In the genomic region with DNA sequence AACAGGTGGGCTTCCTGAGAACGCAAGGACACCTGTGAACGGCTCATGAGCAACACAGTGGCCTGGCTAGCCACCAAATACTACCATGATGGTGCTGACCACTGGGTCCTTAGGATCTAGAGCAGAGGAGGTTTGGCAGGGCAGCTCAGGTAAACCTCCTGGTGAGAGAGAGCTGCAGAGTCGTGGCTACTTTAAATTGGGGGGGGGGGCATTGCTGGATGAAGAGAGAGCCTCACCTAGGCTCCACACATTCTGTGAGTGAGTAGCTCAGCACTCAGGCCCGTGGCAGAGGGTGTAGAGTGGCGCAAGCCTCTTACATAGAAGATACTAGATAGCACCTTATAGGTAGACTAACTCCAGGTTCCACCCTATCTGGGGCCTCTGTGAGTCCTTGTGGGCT, we compare ENCODE assay signal across 15 mouse cellular contexts. TPM values are rescaled to one million over a fixed set of nuclear protein-coding genes. Genes with fewer than 3 reads are reported as not detected.
DNase-seq lines count a peak whose midpoint lies in the region; ATAC-seq and TF ChIP-seq lines count a peak whose summit lies in the region.
"Had no signal": no experiment of that assay in that cellular context is flagged by ENCODE, and none has a peak within 500 bp of the region (broad histone marks: within the 10 kb centered on the region; RNA-seq: fewer than 3 reads in every experiment).

No protein-coding gene starts in this region.

- no peak overlapping the region for H3K4me3 ChIP-seq in heart, embryonic 13.5 days
- H3K4me3 ChIP-seq in lung, postnatal 0 days (ENCODE audit: low read depth, low read length): no peak overlapping the region
- no peak overlapping the region for H3K4me3 ChIP-seq in limb, embryonic 13.5 days
- H3K4me3 ChIP-seq in stomach, embryonic 15.5 days (replicated peaks): no peak overlapping the region
- H3K4me3 ChIP-seq in forebrain, embryonic 16.5 days (replicated peaks; ENCODE audit: low read length): no peak overlapping the region
- H3K4me3 ChIP-seq: forebrain, embryonic 12.5 days had no signal

- no peak for ATAC-seq in heart, embryonic 13.5 days (ENCODE audit: extremely low read depth, insufficient number of reproducible peaks, low FRiP score, low TSS enrichment)
- ATAC-seq in lung, postnatal 0 days: no peak
- ATAC-seq in limb, embryonic 13.5 days (ENCODE audit: low FRiP score, low read depth): no peak
- ATAC-seq in stomach, embryonic 15.5 days (ENCODE audit: insufficient read depth, low FRiP score, low read depth): no peak
- ATAC-seq in forebrain, embryonic 16.5 days: no peak
- ATAC-seq: hindbrain, embryonic 16.5 days had no signal

- H3K4me2 ChIP-seq in heart, embryonic 13.5 days: peak overlapping the region; percentile 78
- no peak overlapping the region for H3K4me2 ChIP-seq in lung, postnatal 0 days (replicated peaks; ENCODE audit: low read depth, low read length)
- H3K4me2 ChIP-seq in limb, embryonic 13.5 days (replicated peaks): no peak overlapping the region
- no peak overlapping the region for H3K4me2 ChIP-seq in stomach, embryonic 15.5 days
- H3K4me2 ChIP-seq in forebrain, embryonic 16.5 days (ENCODE audit: low read length): no peak overlapping the region

- no peaks in the 10 kb centered on the region for H3K36me3 ChIP-seq in heart, embryonic 13.5 days
- H3K36me3 ChIP-seq in lung, postnatal 0 days (ENCODE audit: insufficient read depth, low read length): no peaks in the 10 kb centered on the region
- no peaks in the 10 kb centered on the region for H3K36me3 ChIP-seq in limb, embryonic 13.5 days
- H3K36me3 ChIP-seq in stomach, embryonic 15.5 days: no peaks in the 10 kb centered on the region
- no peaks in the 10 kb centered on the region for H3K36me3 ChIP-seq in forebrain, embryonic 16.5 days (ENCODE audit: control insufficient read depth, insufficient read depth)
- H3K36me3 ChIP-seq: forebrain, embryonic 12.5 days had no signal

- H3K27ac ChIP-seq in heart, embryonic 13.5 days (replicated peaks): peak overlapping the region; percentile 99
- peak overlapping the region; percentile 97 for H3K27ac ChIP-seq in lung, postnatal 0 days (ENCODE audit: low read length)
- peak overlapping the region; percentile 39; the same call in 1 of the 2 replicates for H3K27ac ChIP-seq in limb, embryonic 13.5 days
- peak overlapping the region; percentile 93; the same call in 1 of the 2 replicates for H3K27ac ChIP-seq in stomach, embryonic 15.5 days
- H3K27ac ChIP-seq in forebrain, embryonic 16.5 days (ENCODE audit: low read length): no peak overlapping the region

- TF ChIP-seq CTCF in lung, postnatal 0 days (IDR thresholded peaks at IDR 0.05): no peak

- TF ChIP-seq EP300 in lung, postnatal 0 days (IDR thresholded peaks at IDR 0.05): no peak

- H3K4me1 ChIP-seq in heart, embryonic 13.5 days: peaks cover 72% of the 10 kb centered on the region
- peaks cover 60% of the 10 kb centered on the region for H3K4me1 ChIP-seq in lung, postnatal 0 days (ENCODE audit: insufficient read depth, low read depth, low read length)
- H3K4me1 ChIP-seq in limb, embryonic 13.5 days: peaks cover 44% of the 10 kb centered on the region
- peaks cover 43% of the 10 kb centered on the region for H3K4me1 ChIP-seq in stomach, embryonic 15.5 days
- peaks cover 39% of the 10 kb centered on the region for H3K4me1 ChIP-seq in forebrain, embryonic 16.5 days (replicated peaks; ENCODE audit: control insufficient read depth, insufficient read depth, low read length)

- H3K9ac ChIP-seq in heart, embryonic 13.5 days: peak overlapping the region; percentile 85; the same call in 1 of the 2 replicates
- no peak overlapping the region for H3K9ac ChIP-seq in lung, postnatal 0 days (replicated peaks; ENCODE audit: low read depth)
- H3K9ac ChIP-seq in limb, embryonic 13.5 days: no peak overlapping the region
- no peak overlapping the region for H3K9ac ChIP-seq in stomach, embryonic 15.5 days
- H3K9ac ChIP-seq in forebrain, embryonic 16.5 days (replicated peaks; ENCODE audit: low read depth, low read length): no peak overlapping the region

- H3K9me3 ChIP-seq in heart, embryonic 13.5 days: no peaks in the 10 kb centered on the region
- no peaks in the 10 kb centered on the region for H3K9me3 ChIP-seq in lung, postnatal 0 days (ENCODE audit: low read length)
- H3K9me3 ChIP-seq in limb, embryonic 13.5 days: no peaks in the 10 kb centered on the region
- H3K9me3 ChIP-seq in stomach, embryonic 15.5 days: no peaks in the 10 kb centered on the region
- no peaks in the 10 kb centered on the region for H3K9me3 ChIP-seq in forebrain, embryonic 16.5 days (ENCODE audit: control insufficient read depth, low read length)
- H3K9me3 ChIP-seq: forebrain, embryonic 12.5 days had no signal

- H3K27me3 ChIP-seq in heart, embryonic 13.5 days (replicated peaks): 0 out of 2 replicates have a peak, but pooled peaks cover 3% of the 10 kb centered on the region
- no peaks in the 10 kb centered on the region for H3K27me3 ChIP-seq in lung, postnatal 0 days (replicated peaks; ENCODE audit: insufficient read depth, low read length)
- no peaks in the 10 kb centered on the region for H3K27me3 ChIP-seq in limb, embryonic 13.5 days
- no peaks in the 10 kb centered on the region for H3K27me3 ChIP-seq in stomach, embryonic 15.5 days (replicated peaks)
- no peaks in the 10 kb centered on the region for H3K27me3 ChIP-seq in forebrain, embryonic 16.5 days (replicated peaks; ENCODE audit: control insufficient read depth, insufficient read depth, low read length)
- H3K27me3 ChIP-seq: forebrain, embryonic 12.5 days had no signal

- DNase-seq in heart, adult 8-10 months (ENCODE audit: low spot score): no peak
- DNase-seq in lung, postnatal 0 days (ENCODE audit: low spot score): no peak
- DNase-seq in lung, postnatal 25 days (ENCODE audit: low spot score): no peak
- no peak for DNase-seq in left cerebral cortex, adult 9 months (ENCODE audit: low spot score in 2 of 2)
- DNase-seq: adrenal gland, postnatal 10 days; gastrocnemius, postnatal 10 days; thymus, adult 2 months had no signal

- WGBS in heart, embryonic 13.5 days: 74% methylated on average over 5 of the region's 5 CpGs
- 77% methylated on average over 5 of the region's 5 CpGs for WGBS in lung, postnatal 0 days
- WGBS in limb, embryonic 13.5 days: 81% methylated on average over 5 of the region's 5 CpGs
- 79% methylated on average over 5 of the region's 5 CpGs for WGBS in stomach, embryonic 15.5 days
- 81% methylated on average over 5 of the region's 5 CpGs for WGBS in forebrain, embryonic 16.5 days

RNA-seq across cellular contexts. Expression of gene Chit1, which starts 10.6 kb away (rescaled TPM):
- 0.59 and 0.75 TPM in 2 replicates for polyA plus RNA-seq in heart, embryonic 13.5 days (2015; fragmentation: Nextera tagmentation; extraction: Ambion mirVana)
- not detected for total RNA-seq in heart, adult 8-10 months (2022)
- polyA plus RNA-seq in lung, postnatal 0 days (2015; fragmentation: Nextera tagmentation; extraction: Ambion mirVana): 0.29 TPM in 1 of 2 replicates, not detected in the other
- polyA plus RNA-seq in limb, embryonic 13.5 days (2015; fragmentation: Nextera tagmentation; extraction: Ambion mirVana): 0.17 and 0.26 TPM in 2 replicates
- polyA plus RNA-seq in stomach, embryonic 15.5 days (2015; fragmentation: Nextera tagmentation; extraction: Ambion mirVana): 0.70 and 1.1 TPM in 2 replicates
- polyA plus RNA-seq in forebrain, embryonic 16.5 days (2015; fragmentation: Nextera tagmentation; extraction: Ambion mirVana): 0.14 TPM in 1 of 2 replicates, not detected in the other
- polyA plus RNA-seq: forebrain, embryonic 12.5 days; large intestine, adult 2 months; spleen, adult 2 months had no signal

RNA-seq across cellular contexts. Expression of gene Btg2, which starts 21.5 kb away (rescaled TPM):
- polyA plus RNA-seq in heart, embryonic 13.5 days (2015; fragmentation: Nextera tagmentation; extraction: Ambion mirVana): 33.1 and 37.0 TPM in 2 replicates
- 10 to 100 TPM; 18.3 to 35.3 (median 28.0) TPM for total RNA-seq in heart, adult 8-10 months (2022)
- 177 and 184 TPM in 2 replicates for polyA plus RNA-seq in lung, postnatal 0 days (2015; fragmentation: Nextera tagmentation; extraction: Ambion mirVana)
- 27.1 and 28.2 TPM in 2 replicates for polyA plus RNA-seq in limb, embryonic 13.5 days (2015; fragmentation: Nextera tagmentation; extraction: Ambion mirVana)
- 72.2 and 72.4 TPM in 2 replicates for polyA plus RNA-seq in stomach, embryonic 15.5 days (2015; fragmentation: Nextera tagmentation; extraction: Ambion mirVana)
- polyA plus RNA-seq in forebrain, embryonic 16.5 days (2015; fragmentation: Nextera tagmentation; extraction: Ambion mirVana): 56.0 and 66.4 TPM in 2 replicates
